Mouse (Mus musculus): ENCODE measurements around the gene Dnah8.

GRCm38 (mm10) chr17:30727788-30728187 is 103.6 kb downstream of the Dnah8 start:
- peak; percentile 47 for TF ChIP-seq CTCF (IDR thresholded peaks at IDR 0.05)
- no peak for TF ChIP-seq EP300 (IDR thresholded peaks at IDR 0.05)
